19 mouse cellular contexts compared by ENCODE assay signal in the genomic region with DNA sequence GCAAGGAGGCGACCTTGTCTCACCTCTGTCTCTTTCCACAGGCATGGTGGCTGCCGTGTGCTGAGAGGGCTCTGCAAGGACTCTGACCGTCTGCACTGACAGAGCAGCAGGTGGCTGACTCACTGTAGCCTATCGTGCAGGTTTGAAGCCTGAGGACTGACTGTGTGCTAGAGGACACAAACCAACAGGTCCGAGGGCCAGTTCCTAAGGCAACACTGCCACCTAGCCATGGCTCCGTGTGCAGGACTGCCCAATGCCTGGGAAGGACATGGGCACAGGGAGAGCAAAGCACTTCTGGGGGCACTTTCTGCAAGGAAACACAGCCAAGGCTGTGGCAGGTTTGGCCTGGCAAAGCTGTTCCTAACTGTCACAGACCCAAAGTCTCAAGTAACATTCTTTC. TPM values are rescaled to one million over a fixed set of nuclear protein-coding genes. Genes with fewer than 3 reads are reported as not detected.
DNase-seq lines count a peak whose midpoint lies in the region; TF ChIP-seq lines count a peak whose summit lies in the region.
"Had no signal": no experiment of that assay in that cellular context is flagged by ENCODE, and none has a peak within 500 bp of the region (broad histone marks: within the 10 kb centered on the region; RNA-seq: fewer than 3 reads in every experiment).

No protein-coding gene starts in this region.

- H3K4me1 ChIP-seq in kidney, adult 2 months (ENCODE audit: control insufficient read depth, insufficient read depth, low read length), result no peaks in the 10 kb centered on the region
- no peaks in the 10 kb centered on the region for H3K4me1 ChIP-seq in lung, adult 2 months (ENCODE audit: control insufficient read depth, insufficient read depth, low read length)
- H3K4me1 ChIP-seq: intestine, embryonic 15.5 days; neural tube, embryonic 15.5 days; stomach, embryonic 15.5 days had no signal

- TF ChIP-seq POLR2A in kidney, adult 2 months (IDR thresholded peaks at IDR 0.05; ENCODE audit: low read depth, low read length), result no peak
- TF ChIP-seq POLR2A in lung, adult 2 months (IDR thresholded peaks at IDR 0.05; ENCODE audit: borderline replicate concordance, extremely low read depth, low read depth, low read length), result no peak

- DNase-seq in cerebellum, postnatal 10 days, result peak; percentile 35 to 48
- no peak for DNase-seq in cerebellum, adult 9-10 months
- DNase-seq in kidney, adult 2 months, result no peak
- DNase-seq in kidney, postnatal 4 days, result no peak
- no peak for DNase-seq in lung, adult 2 months
- DNase-seq in lung, postnatal 25 days (ENCODE audit: low spot score), result no peak
- DNase-seq in brain, adult 2 months (ENCODE audit: low read depth, low spot score), result peak; percentile 44
- DNase-seq in left cerebral cortex, postnatal 10 days (ENCODE audit: extremely low spot score in 1 of 2, low spot score in 2 of 2), result no peak
- DNase-seq: cerebellum, adult 9-11 months; embryo, embryonic 11 days; heart, postnatal 14 days; kidney, postnatal 25 days; layer of hippocampus, adult 9-11 months; midbrain, embryonic 14.5 days; right cerebral cortex, postnatal 14 days had no signal

- WGBS in kidney, adult 2 months, result 61% methylated on average over 6 of the region's 6 CpGs
- 68% methylated on average over 6 of the region's 6 CpGs for WGBS in lung, adult 2 months

- no peaks in the 10 kb centered on the region for H3K27me3 ChIP-seq in kidney, adult 2 months (replicated peaks; ENCODE audit: control insufficient read depth, insufficient read depth, low read length)
- H3K27me3 ChIP-seq: intestine, embryonic 15.5 days; neural tube, embryonic 15.5 days; stomach, embryonic 15.5 days had no signal

- H3K36me3 ChIP-seq in kidney, adult 2 months (ENCODE audit: control insufficient read depth, insufficient read depth, low read length), result peaks cover 4% of the 10 kb centered on the region

- intact Hi-C loops in left cerebral cortex, postnatal 10 days (cut with DNase I), result no loop called here

- peak; percentile 44 for TF ChIP-seq CTCF in kidney, adult 2 months (conservative IDR thresholded peaks at IDR 0.05; ENCODE audit: insufficient read depth, insufficient read length, low read depth, low read length)
- peak; percentile 6; the same call in 1 of the 2 replicates for TF ChIP-seq CTCF in lung, adult 2 months (IDR thresholded peaks at IDR 0.05; ENCODE audit: insufficient read depth, low read length)

- no peak overlapping the region for H3K27ac ChIP-seq in kidney, adult 2 months (ENCODE audit: insufficient read depth, low read depth, low read length)
- H3K27ac ChIP-seq: hindbrain, embryonic 14.5 days; intestine, embryonic 15.5 days; neural tube, embryonic 15.5 days; stomach, embryonic 15.5 days had no signal

- no peak overlapping the region for H3K4me3 ChIP-seq in kidney, adult 2 months (ENCODE audit: insufficient read depth, low read depth, low read length)
- H3K4me3 ChIP-seq in lung, adult 2 months (replicated peaks; ENCODE audit: extremely low read depth, low read depth, low read length), result no peak overlapping the region
- H3K4me3 ChIP-seq: intestine, embryonic 15.5 days; neural tube, embryonic 15.5 days; stomach, embryonic 15.5 days had no signal

RNA-seq across cellular contexts. Expression of a gene that starts 23.9 kb away (rescaled TPM):
- polyA plus RNA-seq in kidney, adult 2 months (2012; rRNA removed), result 11.4 and 12.1 TPM in 2 replicates
- polyA plus RNA-seq in lung, adult 2 months (2012; rRNA removed), result 12.2 and 17.3 TPM in 2 replicates
- total RNA-seq in left cerebral cortex, postnatal 10 days (2021), result 10 to 100 TPM; 13.0 to 15.4 TPM

RNA-seq across cellular contexts. Expression of a gene that starts 40.7 kb away (rescaled TPM):
- 89.1 and 95.7 TPM in 2 replicates for polyA plus RNA-seq in kidney, adult 2 months (2012; rRNA removed)
- polyA plus RNA-seq in lung, adult 2 months (2012; rRNA removed), result 222 and 259 TPM in 2 replicates
- total RNA-seq in left cerebral cortex, postnatal 10 days (2021), result 10 to 100 TPM; 20.5 to 23.2 TPM

RNA-seq across cellular contexts. Expression of a gene that starts 43.0 kb away (rescaled TPM):
- 47.7 and 51.6 TPM in 2 replicates for polyA plus RNA-seq in kidney, adult 2 months (2012; rRNA removed)
- polyA plus RNA-seq in lung, adult 2 months (2012; rRNA removed), result 92.1 and 104 TPM in 2 replicates
- 10 to 100 TPM; 34.7 to 36.3 TPM for total RNA-seq in left cerebral cortex, postnatal 10 days (2021)

RNA-seq across cellular contexts. Expression of a gene that starts 43.8 kb away (rescaled TPM):
- polyA plus RNA-seq in kidney, adult 2 months (2012; rRNA removed), result 30.5 and 32.3 TPM in 2 replicates
- polyA plus RNA-seq in lung, adult 2 months (2012; rRNA removed), result 97.6 and 105 TPM in 2 replicates
- 10 to 100 TPM; 46.8 to 47.2 TPM for total RNA-seq in left cerebral cortex, postnatal 10 days (2021)

Comparison
In these comparisons a context has a peak if more than half of its experiments do, and no peak if none do; other contexts are left out.
1. DNase-seq: peak in cerebellum, postnatal 10 days (2 of 2) and brain, adult 2 months (single experiment); none in cerebellum, adult 9-10 months (single experiment), kidney, adult 2 months (single experiment), kidney, postnatal 4 days (0 of 2), lung, adult 2 months (single experiment), lung, postnatal 25 days (single experiment) and left cerebral cortex, postnatal 10 days (0 of 2).